Mouse (Mus musculus) myocyte (in vitro differentiated cells): ENCODE data around the gene Gpr18. TPM values are rescaled to one million over a fixed set of nuclear protein-coding genes. Genes with fewer than 3 reads are reported as not detected.

Source experiments
- H3K27me3 ChIP-seq: one replicate; pipeline ENCODE4 v1.6.1; 2011; ENCODE audit not compliant: control insufficient read depth, insufficient read depth, insufficient read length
- H3K36me3 ChIP-seq: one replicate; pipeline ENCODE4 v1.6.1; 2011; ENCODE audit not compliant: control insufficient read depth, insufficient read depth
- H3K4me2 ChIP-seq: one replicate; pipeline ENCODE4 v1.6.1; 2011; ENCODE audit warnings: low read depth, control low read depth
- H3K4me3 ChIP-seq: one replicate; pipeline ENCODE4 v1.5.1; 2011; ENCODE audit warnings: mild to moderate bottlenecking, control low read depth, moderate library complexity
- H3K79me2 ChIP-seq: one replicate; pipeline ENCODE4 v1.6.1; 2011; ENCODE audit not compliant: control insufficient read depth, insufficient read depth
- H3ac ChIP-seq: one replicate; pipeline ENCODE4 v1.6.1; 2011; ENCODE audit not compliant: control insufficient read depth, insufficient read length
- CEBPB ChIP-seq: IDR thresholded peaks from 2 replicates; pipeline ENCODE4 v1.6.1; 2011; ENCODE audit warnings: mild to moderate bottlenecking, moderate library complexity; ENCODE audit not compliant: poor library complexity, insufficient read depth, severe bottlenecking
- E2F4 ChIP-seq: IDR thresholded peaks from one replicate; pipeline ENCODE4 v1.6.1; 2011; ENCODE audit warnings: mild to moderate bottlenecking, control low read depth, moderate library complexity; ENCODE audit not compliant: insufficient read depth
- MAX ChIP-seq: IDR thresholded peaks from one replicate; pipeline ENCODE4 v1.6.1; 2011; ENCODE audit warnings: low read depth, mild to moderate bottlenecking, control low read depth
- MYOD1 ChIP-seq, 3 experiments: IDR thresholded peaks; one replicate each; pipeline ENCODE4 v1.6.1; 2011; ENCODE audit warnings: control low read depth in 2 of 3, low read depth in 2 of 3, mild to moderate bottlenecking in 2 of 3, moderate library complexity in 1 of 3; ENCODE audit not compliant: insufficient read length in 2 of 3, control insufficient read depth in 1 of 3
- MYOG ChIP-seq, 3 experiments: IDR thresholded peaks; one replicate each; pipeline ENCODE4 v1.6.1; 2011; ENCODE audit warnings: control low read depth in 2 of 3, low read depth in 2 of 3, mild to moderate bottlenecking in 2 of 3; ENCODE audit not compliant: insufficient read length in 2 of 3, control insufficient read depth in 1 of 3, insufficient read depth in 1 of 3
- POLR2A ChIP-seq: IDR thresholded peaks from one replicate; pipeline ENCODE4 v1.6.1; 2011; ENCODE audit warnings: low read depth, mild to moderate bottlenecking, control low read depth, moderate library complexity; ENCODE audit not compliant: insufficient read length
- POLR2AphosphoS2 ChIP-seq: IDR thresholded peaks from one replicate; pipeline ENCODE4 v1.6.1; 2011; ENCODE audit warnings: low read depth, control low read depth; ENCODE audit not compliant: insufficient read length
- REST ChIP-seq: IDR thresholded peaks from one replicate; pipeline ENCODE4 v1.6.1; 2011; ENCODE audit warnings: mild to moderate bottlenecking, control low read depth, moderate library complexity; ENCODE audit not compliant: insufficient read depth, insufficient read length
- SRF ChIP-seq: IDR thresholded peaks from one replicate; pipeline ENCODE4 v1.6.1; 2011; ENCODE audit warnings: low read depth; ENCODE audit not compliant: control insufficient read depth, insufficient read length
- TCF12 ChIP-seq: IDR thresholded peaks from one replicate; pipeline ENCODE4 v1.6.1; 2011; ENCODE audit warnings: mild to moderate bottlenecking, control low read depth; ENCODE audit not compliant: poor library complexity, insufficient read depth, severe bottlenecking
- TCF3 ChIP-seq: IDR thresholded peaks from one replicate; pipeline ENCODE4 v1.6.1; 2011; ENCODE audit warnings: low read depth, control low read depth; ENCODE audit not compliant: insufficient read length
- USF1 ChIP-seq: IDR thresholded peaks from one replicate; pipeline ENCODE4 v1.6.1; 2011; ENCODE audit warnings: low read depth, mild to moderate bottlenecking, control low read depth, moderate library complexity
- polyA plus RNA-seq: library from polyadenylated mRNA; unstranded; fragments of >200 nt; fragmentation: generic; extraction: Trizol; gene quantifications from one replicate; pipeline ENCODE4 v1.2.1, GENCODE M21; 2012; ENCODE audit warnings: missing spikeins

Gene Gpr18
- polyA plus RNA-seq, 1 experiment = not detected

DNA sequence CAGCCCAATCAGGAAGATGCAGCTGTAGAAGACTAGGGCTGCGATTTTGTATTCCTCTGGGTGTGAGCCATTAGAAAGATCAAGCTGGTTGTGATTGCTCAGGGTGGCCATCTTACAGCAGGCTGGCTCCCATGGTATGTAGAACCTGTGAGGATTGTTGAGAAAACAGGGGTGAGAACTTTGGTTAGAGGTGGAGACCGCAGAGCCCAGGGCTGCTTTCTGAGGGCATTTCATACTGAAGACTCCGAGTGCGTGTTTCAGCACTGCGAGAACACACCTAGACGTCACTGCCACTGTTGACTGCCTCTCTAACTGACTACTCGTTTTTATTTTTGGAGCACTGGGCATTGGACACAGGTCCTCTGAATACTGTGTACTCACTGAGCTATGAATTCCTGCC, 3.1 kb downstream of the Gpr18 start:
- H3K27me3 ChIP-seq = no peaks in the 10 kb centered on the region
- TF ChIP-seq POLR2AphosphoS2 = no peak
- TF ChIP-seq USF1 = no peak
- no peak for TF ChIP-seq POLR2A
- TF ChIP-seq CEBPB = no peak
- TF ChIP-seq SRF = no peak
- no peak for TF ChIP-seq E2F4
- no peak for TF ChIP-seq MYOD1 (IDR thresholded peaks at IDR 0.05; ENCODE audit: control insufficient read depth in 1 of 3, insufficient read length in 2 of 3, low read depth in 2 of 3)
- no peak for TF ChIP-seq TCF3
- no peak for TF ChIP-seq MAX
- no peak for TF ChIP-seq MYOG (IDR thresholded peaks at IDR 0.05; ENCODE audit: control insufficient read depth in 1 of 3, insufficient read depth in 1 of 3, insufficient read length in 2 of 3, low read depth in 2 of 3)
- TF ChIP-seq TCF12 = no peak
- TF ChIP-seq REST = no peak
- H3K4me3 ChIP-seq = no peak overlapping the region
- no peak overlapping the region for H3K4me2 ChIP-seq
- no peaks in the 10 kb centered on the region for H3K79me2 ChIP-seq
- H3K36me3 ChIP-seq = peaks cover 10% of the 10 kb centered on the region
- H3ac ChIP-seq = no peak overlapping the region

DNA sequence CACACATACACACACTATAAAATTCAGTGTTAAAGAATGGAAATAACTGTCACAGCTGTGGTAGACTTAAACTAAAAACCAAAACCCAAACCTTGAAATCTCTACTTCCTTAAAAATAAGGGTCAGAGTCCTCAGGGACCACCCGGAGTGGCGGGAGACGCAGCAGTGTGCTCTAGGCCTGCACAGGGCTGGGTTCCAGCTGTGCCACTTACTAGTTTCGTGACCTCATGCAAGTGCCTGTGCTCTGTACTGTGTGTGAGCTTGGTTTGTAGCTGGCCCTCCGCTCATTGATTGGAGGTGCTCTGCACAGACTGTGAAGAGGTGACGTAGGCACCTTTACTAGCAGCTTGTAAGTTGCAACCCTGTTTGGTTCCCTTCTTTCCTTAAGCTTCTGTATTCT, 5.7 kb downstream of the Gpr18 start:
- peaks cover 13% of the 10 kb centered on the region for H3K36me3 ChIP-seq
- no peak overlapping the region for H3K4me3 ChIP-seq
- no peak overlapping the region for H3K4me2 ChIP-seq
- H3ac ChIP-seq = no peak overlapping the region
- H3K79me2 ChIP-seq = no peaks in the 10 kb centered on the region
- no peaks in the 10 kb centered on the region for H3K27me3 ChIP-seq
- TF ChIP-seq CEBPB (no peak), REST (no peak), USF1 (no peak), SRF (no peak), TCF3 (no peak), MYOG (IDR thresholded peaks at IDR 0.05; ENCODE audit: control insufficient read depth in 1 of 3, insufficient read depth in 1 of 3, insufficient read length in 2 of 3, low read depth in 2 of 3) (no peak), TCF12 (no peak), E2F4 (no peak), MAX (no peak), MYOD1 (IDR thresholded peaks at IDR 0.05; ENCODE audit: control insufficient read depth in 1 of 3, insufficient read length in 2 of 3, low read depth in 2 of 3) (no peak), POLR2A (no peak), POLR2AphosphoS2 (no peak)

DNA sequence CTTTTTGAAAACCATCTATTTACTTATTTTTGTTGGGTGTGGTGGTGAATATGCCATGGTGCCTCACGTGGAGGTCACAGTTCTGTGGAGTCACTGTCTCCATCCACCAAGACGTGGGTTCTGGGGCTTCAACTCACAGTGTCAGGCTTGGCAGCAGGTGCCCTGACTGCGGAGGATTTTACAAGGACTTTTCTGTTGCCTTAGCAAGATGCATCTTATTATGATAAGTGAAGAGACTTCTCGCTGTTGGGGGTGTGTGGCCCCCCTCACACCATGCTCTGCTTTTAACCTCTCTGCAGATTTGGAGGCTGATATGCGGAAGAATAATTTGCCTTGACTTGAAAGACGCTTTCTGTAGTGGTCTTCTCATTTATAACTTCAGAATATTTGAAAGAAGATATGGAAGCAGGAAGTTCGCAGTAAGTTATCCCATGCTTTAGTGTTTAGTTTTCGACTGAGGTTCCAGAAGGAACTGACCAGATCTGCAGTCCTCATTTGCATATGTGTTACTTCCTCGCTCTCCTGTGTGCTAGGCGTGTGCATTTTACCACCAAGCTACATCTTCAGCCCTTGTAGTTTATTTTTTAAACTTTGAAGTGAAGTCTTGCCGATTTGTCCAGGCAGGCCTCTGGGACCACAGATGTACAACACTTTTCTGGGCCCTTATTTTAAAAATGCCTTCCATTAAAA, 8.4 kb downstream of the Gpr18 start:
- H3K4me2 ChIP-seq = no peak overlapping the region
- TF ChIP-seq TCF3 = no peak
- TF ChIP-seq REST = no peak
- no peak for TF ChIP-seq MAX
- no peak for TF ChIP-seq POLR2A
- TF ChIP-seq MYOD1 (IDR thresholded peaks at IDR 0.05; ENCODE audit: control insufficient read depth in 1 of 3, insufficient read length in 2 of 3, low read depth in 2 of 3) = no peak
- TF ChIP-seq MYOG (IDR thresholded peaks at IDR 0.05; ENCODE audit: control insufficient read depth in 1 of 3, insufficient read depth in 1 of 3, insufficient read length in 2 of 3, low read depth in 2 of 3) = no peak
- no peak for TF ChIP-seq USF1
- no peak for TF ChIP-seq TCF12
- TF ChIP-seq SRF = no peak
- no peak for TF ChIP-seq CEBPB
- TF ChIP-seq E2F4 = no peak
- no peak for TF ChIP-seq POLR2AphosphoS2

GRCm38 (mm10) chr14:121906341-121906991, 9.1 kb downstream of the Gpr18 start:
- Histone ChIP-seq H3K36me3 (peaks cover 13% of the 10 kb centered on the region), H3K4me2 (no peak overlapping the region), H3K27me3 (no peaks in the 10 kb centered on the region), H3ac (no peak overlapping the region), H3K4me3 (no peak overlapping the region), H3K79me2 (no peaks in the 10 kb centered on the region)
- TF ChIP-seq E2F4 (no peak), TCF3 (no peak), MAX (no peak), TCF12 (no peak), REST (no peak), MYOG (IDR thresholded peaks at IDR 0.05; ENCODE audit: control insufficient read depth in 1 of 3, insufficient read depth in 1 of 3, insufficient read length in 2 of 3, low read depth in 2 of 3) (no peak), USF1 (no peak), CEBPB (no peak), SRF (no peak), MYOD1 (IDR thresholded peaks at IDR 0.05; ENCODE audit: control insufficient read depth in 1 of 3, insufficient read length in 2 of 3, low read depth in 2 of 3) (no peak), POLR2AphosphoS2 (no peak)

More for the DNA sequence above, 8.4 kb downstream of the Gpr18 start:
- Histone ChIP-seq H3K4me3 (no peak overlapping the region), H3K79me2 (no peaks in the 10 kb centered on the region), H3K27me3 (no peaks in the 10 kb centered on the region), H3K36me3 (peaks cover 13% of the 10 kb centered on the region), H3ac (no peak overlapping the region)
